Mouse (Mus musculus) natural killer cell, adult 2 months (primary cell): ENCODE data around the gene Lyz2.
"Not testable (repeated sequence)": the region's sequence is repeated elsewhere in the genome, so short reads cannot be mapped to it uniquely, and the experiment has no call there.

Experiments used
- DNase-seq, 2 experiments: peaks; one replicate each; pipeline ENCODE4 v3.0.0; 2022; ENCODE audit warnings: low spot score in 2 of 2

Gene Lyz2

DNA sequence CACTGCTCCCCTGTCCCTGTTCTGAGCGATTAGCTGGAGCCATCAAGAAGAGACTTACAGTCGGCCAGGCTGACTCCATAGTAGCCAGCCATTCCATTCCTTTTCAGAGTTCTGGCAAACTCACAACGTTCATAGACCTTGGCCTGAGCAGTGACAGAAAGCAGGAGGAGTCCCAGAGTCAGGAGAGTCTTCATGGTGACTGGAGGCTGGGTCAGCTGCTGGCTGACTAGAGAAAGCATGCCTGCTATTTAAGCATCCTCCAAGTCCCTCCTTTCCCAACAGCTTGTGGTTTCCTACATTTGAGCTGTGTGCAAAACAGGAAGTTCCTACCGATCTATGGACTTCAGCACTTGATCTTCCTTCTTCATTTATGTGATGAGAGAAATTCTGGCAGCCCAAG, at the start of gene Lyz2:
TSS of gene Lyz2 (minus strand) at position 273 of the 400 bp plus-strand sequence.
- no peak for DNase-seq

DNA sequence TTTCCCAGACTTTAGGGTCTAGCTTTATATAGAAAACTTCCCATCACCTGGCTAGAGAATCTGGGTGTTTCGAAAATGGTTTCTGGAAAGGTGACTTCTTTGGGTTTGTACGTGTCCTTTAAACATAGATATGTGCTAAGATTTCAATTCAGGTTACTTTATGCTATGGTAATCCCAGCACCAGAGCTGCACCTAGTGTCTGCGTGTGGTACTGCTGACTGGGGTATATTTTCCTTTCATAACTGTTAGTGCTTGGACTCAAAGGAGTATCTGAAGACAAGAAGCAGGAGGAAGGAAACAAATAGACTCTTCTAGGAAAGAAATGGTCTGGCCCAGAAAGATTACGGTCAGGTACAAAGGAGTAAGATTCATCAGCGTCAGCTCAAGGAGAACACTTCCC, 48.4 kb upstream of the Lyz2 start:
- DNase-seq = peak in 1 of 2 experiments; percentile 14

DNA sequence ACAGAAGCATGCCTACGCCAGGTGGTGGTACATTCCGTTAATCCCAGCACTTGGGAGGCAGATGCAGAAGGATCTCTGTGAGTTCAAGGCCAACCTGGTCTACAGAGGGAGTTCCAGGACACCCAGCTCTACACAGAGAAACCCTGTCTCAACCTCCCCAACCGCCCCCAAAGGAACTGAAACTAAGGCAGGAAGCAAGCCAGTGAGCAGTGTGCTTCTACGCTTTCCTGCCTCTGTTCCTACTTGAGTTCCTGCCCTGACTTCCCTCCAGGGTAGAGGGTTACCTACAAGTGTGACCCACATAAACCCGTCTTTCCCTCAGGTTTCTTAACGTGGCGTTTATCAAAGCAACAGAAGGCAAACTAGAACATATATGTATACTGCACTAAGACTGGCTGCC, 41.7 kb upstream of the Lyz2 start:
- peak in 1 of 2 experiments; percentile 27 for DNase-seq

DNA sequence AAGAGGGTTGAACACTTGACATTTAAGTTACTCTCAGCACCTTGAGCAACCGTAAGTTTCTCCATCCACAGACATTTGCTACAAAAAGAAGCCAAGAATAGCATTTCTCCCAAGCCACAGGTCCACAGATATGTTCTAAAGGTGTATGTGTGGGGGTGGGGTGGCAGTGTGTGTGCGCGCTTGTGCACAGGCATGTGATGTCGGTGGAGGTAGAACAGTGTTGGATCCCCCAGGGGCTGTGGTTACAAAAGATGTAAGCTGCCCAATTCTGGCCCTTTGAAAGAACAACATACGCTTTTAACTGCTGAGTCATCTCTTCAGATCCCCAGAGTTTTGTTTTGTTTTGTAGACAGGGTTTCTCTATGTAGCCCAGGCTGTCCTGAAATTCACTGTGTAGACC, 40.5 kb upstream of the Lyz2 start:
- DNase-seq = no peak

DNA sequence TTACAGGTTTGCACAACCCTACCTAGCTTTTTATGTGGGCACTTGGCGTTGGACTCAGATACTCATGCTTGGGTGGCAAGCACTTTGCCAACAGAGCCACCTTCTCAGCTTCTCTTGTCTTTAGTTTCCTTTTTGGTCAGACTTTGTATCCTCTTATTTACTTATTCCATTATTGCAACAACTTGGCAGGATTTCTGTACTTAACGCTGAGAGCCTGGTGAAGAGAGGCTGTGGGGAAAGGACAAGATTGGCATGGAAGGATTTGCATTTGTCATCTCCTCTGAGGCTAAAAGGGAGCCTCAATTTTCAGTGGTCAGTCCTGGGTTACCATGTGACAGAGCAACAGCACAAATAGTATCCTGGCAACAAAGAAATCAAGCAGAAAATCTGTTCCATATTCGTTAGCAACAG, 38.5 kb upstream of the Lyz2 start:
- DNase-seq = no peak

DNA sequence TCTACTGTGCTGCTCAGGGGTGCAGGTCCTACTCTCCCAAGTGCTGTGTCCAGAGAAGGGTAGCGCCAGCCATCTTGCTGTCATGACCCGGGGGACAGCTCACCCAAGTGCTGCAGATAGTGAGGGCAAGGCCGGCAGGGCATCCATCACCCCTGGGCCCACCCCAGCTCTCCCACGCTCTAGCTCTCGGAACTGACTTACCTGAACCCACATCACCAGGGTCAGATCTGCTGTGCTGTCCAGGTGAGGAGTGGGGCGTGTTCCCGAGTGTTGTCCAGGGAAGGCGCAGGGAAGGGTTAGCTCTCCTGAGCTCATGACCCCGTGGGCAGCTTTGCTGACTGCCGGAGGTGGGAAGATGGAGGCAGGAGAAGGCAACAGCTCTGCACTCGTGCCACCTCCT, 34.3 kb upstream of the Lyz2 start:
- DNase-seq = no peak

DNA sequence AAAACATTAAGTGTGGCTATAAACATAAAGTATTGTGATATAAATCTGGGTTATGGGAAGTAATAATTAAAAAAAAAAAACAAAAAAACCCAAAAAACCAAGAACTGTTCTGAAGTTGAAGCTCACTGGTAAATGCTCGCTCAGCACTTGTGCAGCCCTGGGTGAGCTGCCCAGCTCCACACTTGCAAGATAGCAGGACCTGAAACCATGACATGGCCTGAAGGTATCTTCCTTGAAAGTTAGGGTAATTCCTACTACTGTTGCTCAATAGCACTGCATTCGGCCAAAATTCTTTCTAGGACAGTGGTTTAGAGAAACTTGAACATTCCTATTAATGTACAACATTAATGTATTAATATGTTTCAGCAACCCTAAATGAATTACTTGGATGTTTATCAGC, 31.0 kb upstream of the Lyz2 start:
- no peak for DNase-seq

DNA sequence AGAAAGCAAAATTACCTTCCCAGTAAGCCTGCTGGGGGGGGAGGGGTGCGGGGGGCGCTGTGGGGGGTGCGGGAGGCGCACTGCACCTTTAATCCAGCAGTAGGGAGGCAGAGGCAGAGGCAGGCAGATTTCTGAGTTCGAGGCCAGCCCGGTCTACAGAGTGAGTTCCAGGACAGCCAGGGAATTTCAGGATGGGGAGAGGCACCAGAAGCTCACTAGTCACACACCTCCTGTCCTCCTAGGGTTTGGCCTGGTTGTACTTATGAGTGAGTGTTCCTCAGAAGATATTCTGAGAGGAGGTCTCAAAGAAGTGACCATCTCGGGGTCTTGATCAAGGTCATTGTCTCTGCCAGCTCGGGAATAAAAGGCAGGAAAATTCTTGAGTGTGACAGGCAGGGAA, 30.0 kb upstream of the Lyz2 start:
- no peak for DNase-seq

DNA sequence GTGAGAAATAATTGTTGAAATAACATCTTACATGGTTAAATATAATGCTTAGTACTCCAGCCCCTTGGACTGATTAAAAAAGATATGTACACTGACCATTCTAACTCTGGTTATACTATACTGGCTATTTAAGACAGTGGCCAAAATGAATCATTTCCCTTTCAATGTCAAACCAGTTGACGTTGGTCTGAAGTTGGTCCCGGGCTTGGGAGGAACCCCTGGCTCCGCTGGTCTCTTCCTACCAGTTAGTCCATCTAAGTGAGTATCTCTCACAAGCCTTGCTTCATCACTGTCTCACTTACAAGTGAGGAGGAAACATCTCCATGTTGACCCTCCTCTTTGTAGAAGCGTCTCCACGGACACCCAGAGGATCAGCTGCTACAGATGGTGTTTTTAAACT, 22.2 kb upstream of the Lyz2 start:
- DNase-seq = no peak

DNA sequence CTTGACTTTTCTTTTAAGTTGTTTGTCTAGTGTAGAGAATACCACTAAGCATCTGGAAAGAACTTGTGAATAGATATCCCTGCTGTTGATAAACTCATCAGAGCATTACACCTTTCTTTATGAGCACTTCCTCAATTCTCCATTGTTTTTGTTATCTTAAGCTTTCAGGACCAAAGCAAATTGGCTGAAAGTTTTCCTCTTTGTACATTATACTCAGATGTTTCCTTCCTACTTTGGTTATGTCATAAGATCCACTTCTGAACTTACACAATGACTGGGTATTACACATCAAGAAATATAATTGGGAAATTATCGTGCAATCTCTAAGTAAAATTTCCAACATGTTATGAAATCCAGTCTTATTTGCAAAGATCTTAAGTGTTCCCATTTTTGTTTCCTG, 19.6 kb upstream of the Lyz2 start:
- DNase-seq = no peak

DNA sequence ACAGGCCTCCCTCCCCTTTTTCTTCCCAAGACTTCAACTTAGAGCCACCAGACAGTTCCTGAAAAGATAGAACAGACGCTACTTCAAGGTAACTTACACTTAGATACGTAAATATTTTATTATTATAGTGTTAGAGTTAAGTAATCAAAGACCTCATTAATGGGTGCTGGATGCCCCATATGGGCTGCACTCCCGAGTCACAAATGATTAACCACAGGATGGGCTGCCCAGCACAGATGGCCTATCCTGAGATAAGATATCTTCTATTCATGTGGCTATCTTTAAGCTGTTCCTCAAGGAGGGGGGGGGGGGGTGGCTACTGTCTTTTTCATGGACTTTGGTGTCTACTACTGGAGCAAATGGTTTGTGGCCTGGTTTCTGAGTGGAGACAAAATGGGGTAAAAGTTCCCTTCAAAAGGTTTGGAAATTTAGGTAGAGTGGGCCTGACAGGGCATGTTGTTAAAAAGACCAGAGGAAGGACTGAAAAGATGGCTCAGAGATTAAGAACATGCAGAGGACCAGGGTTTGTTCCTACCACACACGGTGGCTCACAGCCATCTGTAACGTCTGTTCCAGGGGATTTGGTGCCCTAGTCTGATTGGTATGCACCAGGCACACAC, 17.9 kb upstream of the Lyz2 start:
- no peak for DNase-seq

DNA sequence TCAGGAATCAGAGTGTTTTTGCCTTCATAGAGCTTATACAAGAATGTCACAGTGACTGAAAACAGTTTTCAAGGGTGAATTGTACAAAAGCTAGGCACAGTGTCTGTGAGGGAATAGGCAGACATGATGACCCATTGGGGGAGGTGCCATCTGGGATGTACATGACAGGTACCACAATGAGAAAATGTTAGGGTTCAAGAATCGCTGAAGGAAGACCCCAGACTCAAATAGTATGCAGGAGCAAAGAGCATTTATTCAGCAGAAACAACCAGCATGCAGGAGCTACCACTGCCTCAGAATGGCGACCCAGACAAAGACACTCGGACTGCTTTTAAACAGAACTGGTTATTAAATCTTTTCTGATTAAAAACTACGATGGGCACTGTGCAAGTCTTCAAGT, 17.0 kb upstream of the Lyz2 start:
- DNase-seq = no peak

DNA sequence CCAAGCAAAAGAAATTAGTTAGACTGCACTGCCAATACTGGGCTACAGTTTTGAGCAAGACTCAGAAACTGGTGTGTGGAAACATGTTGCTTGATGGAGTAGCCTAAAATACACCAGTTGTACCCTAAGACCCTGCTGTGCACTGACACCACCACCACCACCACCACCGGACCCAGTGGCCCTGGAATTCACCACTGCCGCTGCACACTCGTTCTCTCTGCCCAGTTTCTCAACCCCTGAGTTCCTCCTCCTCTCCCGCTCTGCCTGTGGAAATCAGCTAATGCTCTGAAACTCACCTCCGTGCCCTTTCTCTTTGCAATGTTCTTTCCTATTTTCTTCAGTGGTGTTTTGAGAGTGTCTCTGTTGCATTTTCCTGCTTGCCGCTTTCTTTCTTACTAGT, 16.2 kb upstream of the Lyz2 start:
- DNase-seq = no peak

DNA sequence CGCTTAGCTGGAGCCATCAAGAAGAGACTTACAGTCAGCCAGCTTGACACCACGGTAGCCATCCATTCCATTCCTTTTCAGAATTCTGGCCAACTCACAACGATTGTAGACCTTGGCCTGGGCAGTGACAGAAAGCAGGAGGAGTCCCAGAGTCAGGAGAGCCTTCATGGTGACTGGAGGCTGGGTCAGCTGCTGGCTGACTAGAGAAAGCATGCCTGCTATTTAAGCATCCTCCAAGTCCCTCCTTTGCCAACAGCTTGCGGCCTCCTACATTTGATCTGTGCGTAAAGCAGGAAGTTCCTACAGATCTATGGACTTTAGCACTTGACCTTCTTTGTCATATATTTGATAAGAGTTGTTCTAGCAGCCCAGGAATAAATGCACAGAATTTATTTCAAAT, 10.6 kb upstream of the Lyz2 start, which contains the start of gene Lyz1:
TSS of gene Lyz1 (minus strand) at position 198 of the 400 bp plus-strand sequence.
- DNase-seq = no peak

DNA sequence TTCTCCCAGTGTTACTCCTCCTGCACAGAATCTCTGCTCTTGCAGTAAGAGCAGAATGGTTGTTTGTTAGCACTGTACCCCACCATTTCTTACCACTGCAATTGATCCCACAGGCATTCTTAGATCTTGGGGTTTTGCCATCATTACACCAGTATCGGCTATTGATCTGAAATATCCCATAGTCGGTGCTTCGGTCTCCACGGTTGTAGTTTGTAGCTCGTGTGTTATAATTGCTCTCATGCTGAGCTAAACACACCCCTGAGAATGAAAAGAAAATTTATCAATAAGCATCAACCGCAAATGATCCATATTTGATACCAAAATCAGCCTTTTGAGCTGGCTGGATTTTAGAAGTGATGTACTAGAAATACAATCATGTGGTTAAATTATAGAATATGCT, 8.8 kb upstream of the Lyz2 start:
- DNase-seq = not testable (repeated sequence)

DNA sequence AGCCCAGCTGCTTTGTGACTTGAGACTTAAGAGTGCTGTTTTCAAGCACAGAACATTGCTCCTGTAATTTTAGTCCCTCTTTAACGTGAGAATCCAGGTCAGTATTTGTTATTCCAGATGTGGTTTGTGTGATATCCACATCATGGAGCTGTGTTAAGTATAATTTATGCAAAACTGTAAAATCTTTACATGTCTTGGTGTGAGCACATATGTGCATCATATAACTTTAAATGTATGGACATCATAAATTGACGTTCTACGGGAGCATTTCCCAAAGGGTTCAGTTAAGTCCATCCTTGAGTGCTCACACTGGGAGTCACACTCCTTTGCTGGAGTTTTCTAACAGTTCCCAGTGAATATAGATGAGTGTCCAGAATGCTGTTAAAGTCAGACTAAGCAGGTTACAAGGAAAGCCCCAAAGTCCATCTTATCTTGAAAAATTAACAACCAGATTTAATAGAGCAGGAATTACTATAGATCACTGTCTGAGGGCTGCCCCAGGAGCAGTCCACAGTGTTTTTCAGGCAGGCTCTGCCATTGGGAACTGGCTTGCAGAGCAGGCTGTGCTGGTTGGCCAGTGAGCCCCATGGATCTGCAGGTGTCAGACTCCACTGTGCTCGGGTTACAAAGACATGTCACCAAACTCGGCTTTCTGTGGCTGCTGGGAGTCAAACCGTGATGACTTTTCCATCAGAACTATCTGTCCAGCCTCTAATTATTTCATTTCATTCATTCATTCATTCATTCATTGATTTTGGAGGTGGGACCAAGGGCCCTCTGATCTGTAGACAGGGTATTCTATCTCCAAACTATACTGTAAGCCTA, 8.1 kb upstream of the Lyz2 start:
- DNase-seq = no peak

DNA sequence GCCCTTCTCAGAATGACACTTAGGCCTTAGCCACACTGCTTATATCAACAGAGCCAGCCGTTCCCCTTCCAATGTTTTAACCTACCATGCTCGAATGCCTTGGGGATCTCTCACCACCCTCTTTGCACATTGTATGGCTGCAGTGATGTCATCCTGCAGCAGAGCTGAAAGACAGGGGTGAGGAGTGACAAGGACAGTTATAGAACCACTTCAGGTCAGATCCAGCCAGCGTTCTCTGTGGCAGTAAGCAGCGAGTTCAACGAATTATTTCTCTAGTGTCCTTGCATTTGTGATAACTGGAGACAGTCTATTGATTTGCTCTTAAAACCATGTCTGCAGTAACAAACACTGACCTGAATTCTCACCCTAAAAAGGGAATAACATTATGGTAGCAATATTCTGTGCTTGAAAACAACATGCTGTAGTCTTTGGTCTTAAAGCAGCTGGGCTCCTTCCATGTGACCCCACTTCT, 6.9 kb upstream of the Lyz2 start:
- DNase-seq = not testable (repeated sequence)

DNA sequence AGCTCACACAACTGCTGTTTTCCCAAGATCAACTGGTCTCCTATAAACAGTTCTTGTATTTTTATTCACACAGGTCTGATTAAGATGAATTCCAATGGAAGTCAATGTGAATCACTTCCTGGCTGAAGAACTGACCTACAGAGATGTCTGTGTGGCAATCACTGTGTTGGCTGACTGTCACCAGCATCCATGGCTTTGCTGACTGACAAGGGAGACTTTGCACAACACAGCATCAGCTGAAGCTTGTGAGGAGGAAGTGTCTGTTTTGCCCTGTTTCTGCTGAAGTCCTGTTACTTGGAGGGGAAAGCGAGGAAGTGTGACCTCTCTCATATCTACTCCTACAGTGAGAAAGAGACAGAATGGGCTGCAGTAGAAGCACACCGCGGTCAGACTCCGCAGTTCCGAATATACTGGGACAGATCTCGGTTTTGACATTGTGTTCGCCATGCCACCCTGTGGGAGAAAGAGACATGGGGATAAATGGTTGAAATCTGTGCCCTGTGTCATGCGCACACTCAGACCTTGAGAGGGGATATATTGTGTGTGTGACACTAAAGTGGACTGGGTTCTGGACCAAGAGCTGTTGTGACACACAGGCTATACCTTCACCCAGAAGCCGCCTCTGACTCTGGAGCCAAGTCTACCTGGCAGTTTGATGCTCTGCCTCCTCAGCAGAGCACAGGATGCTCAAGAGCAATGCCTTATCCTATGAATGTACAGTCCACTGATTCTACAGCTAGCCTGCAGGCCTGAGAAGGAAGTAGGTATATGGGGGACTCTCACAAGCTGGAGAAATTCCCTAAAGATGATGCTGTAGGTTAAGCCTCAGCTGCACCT, 6.3 kb upstream of the Lyz2 start:
- no peak for DNase-seq

DNA sequence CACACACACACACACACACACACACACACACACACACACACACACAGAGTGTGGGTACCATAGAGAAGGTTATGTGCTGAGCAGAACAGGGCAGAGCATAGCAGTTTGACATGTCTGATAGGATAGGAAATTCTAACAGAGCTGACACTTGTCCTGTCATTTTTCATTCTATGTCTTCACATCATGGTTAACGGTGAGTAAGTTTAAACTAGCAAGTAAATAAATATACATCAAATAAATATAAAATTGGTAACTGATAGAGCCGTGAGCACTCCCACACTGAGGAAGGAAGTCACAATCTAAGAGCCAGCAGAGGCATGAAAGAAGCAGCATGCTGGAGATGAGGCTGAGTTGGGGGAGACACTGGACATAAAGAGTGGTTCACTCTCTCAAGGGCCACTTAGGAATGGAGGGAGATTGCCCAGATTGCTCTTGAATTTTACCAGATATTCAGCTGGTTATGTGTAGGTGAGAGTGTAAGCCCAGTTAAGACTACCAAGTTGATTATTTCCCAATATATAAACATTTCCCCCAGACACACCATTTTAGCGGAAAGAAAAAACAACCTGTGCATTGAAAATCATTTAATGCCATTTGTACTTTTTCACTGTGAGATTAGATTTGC, 5.2 kb upstream of the Lyz2 start:
- no peak for DNase-seq

DNA sequence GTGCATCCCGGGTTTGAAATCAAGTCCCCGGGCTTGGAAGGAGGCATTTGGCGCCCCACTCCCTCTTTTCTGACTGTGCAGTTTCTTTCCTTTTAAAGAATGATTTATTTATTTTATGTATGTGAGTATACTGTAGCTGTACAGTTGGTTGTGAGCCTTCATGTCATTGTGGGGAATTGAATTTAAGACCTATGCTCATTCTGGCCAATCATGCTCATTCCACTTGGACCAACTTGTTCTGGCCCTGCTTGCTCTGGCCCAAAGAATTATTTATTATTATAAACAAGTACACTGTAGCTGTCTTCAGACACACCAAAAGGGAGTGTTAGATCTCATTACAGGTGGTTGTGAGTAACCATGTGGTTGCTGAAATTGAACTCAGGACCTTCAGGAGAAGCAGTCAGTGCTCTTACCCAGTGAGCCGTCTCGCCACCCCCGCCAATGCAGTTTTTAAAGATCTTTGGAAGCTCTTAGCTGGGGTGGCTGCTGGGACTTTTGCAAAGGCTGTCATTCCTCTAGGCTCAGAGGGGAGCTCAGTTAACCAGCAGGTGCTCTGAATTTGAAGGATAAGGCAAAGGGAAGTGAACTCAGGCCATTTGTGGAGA, 4.3 kb upstream of the Lyz2 start:
- no peak for DNase-seq

DNA sequence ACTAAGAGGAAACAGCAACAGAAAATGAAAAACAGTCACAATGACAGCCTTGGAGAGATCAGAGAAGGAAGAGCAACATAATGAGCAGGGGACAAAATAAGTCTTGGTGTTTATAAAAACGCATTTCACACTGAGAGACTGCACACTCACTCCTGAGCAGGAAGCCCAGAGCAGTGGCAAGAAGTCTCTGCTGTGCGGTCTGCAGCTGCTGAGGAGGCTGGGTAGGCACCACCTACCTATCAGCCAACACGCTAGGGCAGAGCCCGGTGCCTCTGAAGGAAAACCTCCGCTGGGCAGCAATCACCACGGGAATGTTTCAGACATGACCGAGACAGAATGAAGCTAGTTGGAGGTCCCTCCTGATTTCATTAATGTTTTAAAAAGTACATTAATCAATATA, 3.5 kb upstream of the Lyz2 start:
- DNase-seq = not testable (repeated sequence)
